Mouse (Mus musculus): ENCODE data around the gene Hip1r. TPM values are rescaled to one million over a fixed set of nuclear protein-coding genes. Genes with fewer than 3 reads are reported as not detected.

Hip1r gene
- total RNA-seq, 2 experiments from 2014 or later, result 16.9 to 39.3 TPM

DNA sequence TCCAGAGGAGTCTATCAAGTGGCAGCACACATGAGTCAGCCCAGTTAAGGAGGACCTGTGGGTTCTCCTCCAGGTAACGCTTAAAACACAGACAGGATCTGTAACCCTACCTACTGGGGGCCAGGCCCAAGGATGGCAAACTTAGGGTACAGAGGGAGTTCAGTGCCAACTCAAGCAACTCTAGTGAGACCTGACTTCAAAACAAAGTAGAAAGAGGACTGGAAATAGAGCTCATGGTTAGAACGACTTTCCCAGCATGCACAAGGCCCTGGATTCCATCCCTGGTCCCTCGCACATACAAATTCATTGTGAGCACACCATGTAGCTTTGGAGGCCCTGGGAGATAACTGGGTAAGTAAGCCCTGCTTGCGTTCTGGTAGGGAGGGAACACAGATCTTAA, 2.9 kb upstream of the Hip1r start:
- no peak for ATAC-seq (replicated peaks; ENCODE audit: poor library complexity, severe bottlenecking)

DNA sequence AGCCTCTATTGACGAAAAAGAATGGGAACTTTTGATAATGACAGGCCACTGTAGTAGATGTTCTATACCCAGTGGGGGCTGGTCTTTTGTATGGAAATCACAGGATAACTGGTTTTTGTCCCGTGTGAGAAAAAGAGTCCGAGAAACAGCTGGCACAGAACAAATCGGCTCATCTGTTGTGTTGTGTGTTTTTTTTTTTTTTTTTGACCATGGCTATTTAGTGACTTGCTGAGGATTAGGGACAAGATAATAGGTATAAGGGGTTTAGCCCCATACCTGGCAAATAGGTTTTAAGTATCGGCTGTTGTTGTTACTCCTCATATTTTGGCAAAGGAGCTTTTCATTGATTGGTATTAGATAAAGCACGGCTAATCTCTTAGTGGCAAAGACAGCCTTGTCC, 975 bp upstream of the Hip1r start:
- no peak for ATAC-seq (replicated peaks; ENCODE audit: poor library complexity, severe bottlenecking)

DNA sequence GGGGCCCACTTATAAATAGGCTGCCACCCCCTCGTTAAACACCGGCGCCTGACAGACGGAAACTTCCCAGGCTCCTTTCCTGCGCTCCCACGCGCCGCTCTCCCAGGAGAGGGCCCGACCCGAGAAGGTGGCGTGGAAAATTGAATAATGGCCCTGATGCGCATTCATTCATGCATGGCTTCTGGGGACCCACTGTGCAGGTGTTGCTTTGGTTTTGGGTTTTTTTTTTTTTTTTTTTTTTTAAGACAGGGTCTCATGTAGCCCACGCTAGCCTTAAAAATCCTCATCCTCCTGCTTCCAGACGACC, 704 bp downstream of the Hip1r start:
- no peak for ATAC-seq (replicated peaks; ENCODE audit: poor library complexity, severe bottlenecking)

- ATAC-seq (replicated peaks; ENCODE audit: poor library complexity, severe bottlenecking), result peak; percentile 69
Measured at GRCm38 (mm10) chr5:123974616-123975111, 1.2 kb downstream of the Hip1r start.

DNA sequence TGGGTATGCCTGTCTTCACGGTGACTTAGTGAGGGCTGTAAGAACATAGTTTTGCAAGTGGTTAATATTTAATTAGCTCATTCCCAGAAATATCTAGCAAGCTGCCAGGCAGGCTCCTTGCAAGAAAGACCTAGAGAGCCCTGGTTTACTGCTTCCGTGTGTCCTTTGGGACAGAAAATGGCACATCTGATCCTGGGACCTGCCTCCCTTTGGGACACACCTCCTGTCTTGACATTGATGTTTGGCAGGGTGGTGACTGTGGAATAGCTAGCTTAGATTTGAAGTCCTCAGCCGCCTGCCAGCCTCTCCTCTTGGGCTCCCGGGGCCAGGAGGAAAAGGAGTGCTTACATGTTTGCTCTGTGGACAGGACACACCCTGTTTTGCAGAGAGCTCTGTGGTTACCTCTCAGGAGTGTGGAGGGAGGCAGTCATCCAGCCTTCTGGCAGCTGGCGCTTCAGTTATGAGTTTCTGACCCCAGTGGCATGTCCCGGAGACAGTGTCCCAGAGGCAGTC, 2.3 kb downstream of the Hip1r start:
- no peak for ATAC-seq (replicated peaks; ENCODE audit: poor library complexity, severe bottlenecking)

GRCm38 (mm10) chr5:123977231-123977630, 3.8 kb downstream of the Hip1r start:
- ATAC-seq (replicated peaks; ENCODE audit: poor library complexity, severe bottlenecking), result no peak

GRCm38 (mm10) chr5:123978131-123978530, 4.7 kb downstream of the Hip1r start:
- ATAC-seq (replicated peaks; ENCODE audit: poor library complexity, severe bottlenecking), result no peak

DNA sequence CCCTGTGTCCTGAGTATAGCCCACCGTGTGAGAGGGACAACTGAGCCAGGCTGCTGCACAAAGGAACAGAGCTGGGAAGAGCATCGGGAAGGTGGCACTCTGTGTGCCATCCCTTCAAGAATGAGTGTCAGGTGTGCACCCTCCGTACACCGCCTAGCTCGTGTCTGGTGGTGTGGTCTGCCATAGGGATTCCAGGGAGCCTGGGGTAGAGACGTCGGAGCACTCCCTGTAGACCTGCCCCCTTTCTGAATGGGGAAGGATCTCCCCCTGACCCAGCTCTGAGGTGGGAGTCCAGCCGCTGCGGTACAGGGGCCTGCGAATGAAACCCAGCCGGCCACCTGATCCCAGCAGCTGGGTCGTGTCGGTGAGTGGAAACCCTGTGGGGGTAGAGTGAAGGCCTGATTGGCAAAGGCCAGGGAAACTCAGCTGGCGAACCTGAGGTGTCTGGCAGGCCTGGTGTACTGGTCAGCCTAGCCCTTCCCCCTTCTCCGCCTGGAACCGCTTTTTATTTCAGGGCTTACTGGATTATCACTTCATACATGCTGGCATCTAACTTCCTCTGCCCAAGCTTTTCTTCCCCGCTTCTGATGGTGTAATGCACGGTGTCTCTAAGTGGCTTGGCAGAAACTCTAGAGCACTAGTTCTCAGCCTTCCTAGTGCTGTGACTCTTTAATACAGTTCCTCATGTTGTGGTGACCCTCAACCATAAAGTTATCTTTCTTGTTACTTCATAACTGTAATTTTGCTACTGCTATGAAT, 6.0 kb downstream of the Hip1r start:
- peak; percentile 59 for ATAC-seq (replicated peaks; ENCODE audit: poor library complexity, severe bottlenecking)

- ATAC-seq (replicated peaks; ENCODE audit: poor library complexity, severe bottlenecking), result no peak
Measured at GRCm38 (mm10) chr5:123979980-123980369, 6.5 kb downstream of the Hip1r start.

- peak; percentile 32; the same call in 1 of the 2 replicates for ATAC-seq (replicated peaks; ENCODE audit: poor library complexity, severe bottlenecking)
Measured at GRCm38 (mm10) chr5:123980521-123981249, 7.3 kb downstream of the Hip1r start.

GRCm38 (mm10) chr5:123981250-123981554, 7.8 kb downstream of the Hip1r start:
- ATAC-seq (replicated peaks; ENCODE audit: poor library complexity, severe bottlenecking), result no peak; the same call in 1 of the 2 replicates

DNA sequence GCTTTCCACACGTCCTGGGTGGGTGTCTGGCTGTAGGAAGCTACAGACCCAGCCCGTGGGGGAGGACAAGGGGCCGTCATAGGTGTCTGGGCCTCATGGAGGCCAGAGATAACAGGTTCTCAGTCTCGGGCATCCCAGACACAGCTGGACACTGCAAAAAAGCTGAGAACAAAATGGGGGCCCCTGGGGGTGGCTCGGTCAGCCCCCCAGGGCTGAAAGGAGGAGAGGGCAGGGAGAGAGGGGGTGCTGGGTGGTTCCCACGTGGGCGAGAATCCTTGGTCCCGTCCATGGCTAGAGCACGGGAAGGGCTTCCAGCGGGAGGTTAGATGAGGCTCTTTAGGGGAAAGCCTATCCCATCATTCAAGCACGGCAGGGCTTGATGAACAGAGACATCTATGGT, 9.4 kb downstream of the Hip1r start:
- no peak for ATAC-seq (replicated peaks; ENCODE audit: poor library complexity, severe bottlenecking)

DNA sequence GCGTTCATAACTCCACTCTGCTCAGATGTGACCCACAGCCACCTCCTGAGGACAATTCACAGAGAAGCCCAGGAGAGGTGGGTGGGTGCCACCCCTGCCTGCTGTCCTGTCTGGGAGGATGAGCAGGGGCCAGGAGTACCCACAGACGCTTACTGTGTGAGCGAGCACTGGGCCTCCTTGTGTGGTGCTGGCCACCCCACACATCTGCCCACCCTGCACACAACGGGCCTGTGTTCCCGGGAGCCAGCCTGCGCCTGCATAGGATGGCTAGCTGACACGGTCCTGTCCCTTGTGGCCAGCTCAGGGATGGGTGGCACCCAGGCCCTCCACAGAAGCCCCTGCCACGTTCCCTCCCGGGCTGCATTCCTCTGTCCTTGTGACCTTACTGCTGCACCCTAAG, 12.0 kb downstream of the Hip1r start:
- ATAC-seq (replicated peaks; ENCODE audit: poor library complexity, severe bottlenecking), result no peak

DNA sequence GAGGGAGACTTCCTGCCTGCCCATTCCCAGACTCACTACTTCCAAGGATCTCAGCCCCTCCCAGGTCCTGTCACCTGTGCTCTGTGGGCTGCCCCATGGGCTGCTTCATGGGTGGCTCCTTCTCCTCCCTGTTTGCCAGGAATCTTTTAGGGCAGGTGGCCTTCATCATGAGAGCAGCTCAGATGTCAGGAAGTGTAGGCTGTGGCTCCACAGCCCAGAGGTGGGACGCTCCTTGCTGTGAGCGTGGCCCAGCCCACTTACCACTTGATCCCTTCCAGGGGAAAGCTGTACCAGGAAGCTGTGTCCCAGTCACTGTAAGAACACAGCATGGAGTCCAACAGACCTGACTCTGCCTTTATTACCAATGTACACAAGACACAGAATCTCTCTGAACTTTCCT, 13.5 kb downstream of the Hip1r start:
- ATAC-seq (replicated peaks; ENCODE audit: poor library complexity, severe bottlenecking), result no peak

GRCm38 (mm10) chr5:123987511-123987910, 14.1 kb downstream of the Hip1r start:
- no peak for ATAC-seq (replicated peaks; ENCODE audit: poor library complexity, severe bottlenecking)

- no peak for ATAC-seq (replicated peaks; ENCODE audit: poor library complexity, severe bottlenecking)
Measured at GRCm38 (mm10) chr5:123989941-123990885, 16.8 kb downstream of the Hip1r start.

DNA sequence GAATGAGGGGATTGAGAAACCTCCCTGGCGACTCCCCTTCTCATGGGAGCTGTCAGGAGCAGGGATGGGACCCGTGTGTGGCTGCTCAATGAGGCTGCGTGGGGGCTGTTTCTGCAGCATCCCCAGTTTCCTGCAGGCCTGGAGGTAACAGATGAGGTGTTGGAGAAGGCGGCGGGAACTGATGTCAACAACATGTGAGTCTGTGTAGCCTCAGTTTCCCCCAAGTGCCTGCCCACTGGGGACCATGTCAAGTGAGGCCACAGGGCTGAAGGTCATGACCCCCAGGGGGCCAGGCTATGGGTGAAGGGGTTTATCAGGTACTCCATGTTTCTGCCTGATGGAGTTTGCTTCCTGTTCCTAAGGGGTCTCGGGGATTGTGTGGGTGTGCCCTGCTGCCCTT, 17.9 kb downstream of the Hip1r start:
- ATAC-seq (replicated peaks; ENCODE audit: poor library complexity, severe bottlenecking), result no peak

DNA sequence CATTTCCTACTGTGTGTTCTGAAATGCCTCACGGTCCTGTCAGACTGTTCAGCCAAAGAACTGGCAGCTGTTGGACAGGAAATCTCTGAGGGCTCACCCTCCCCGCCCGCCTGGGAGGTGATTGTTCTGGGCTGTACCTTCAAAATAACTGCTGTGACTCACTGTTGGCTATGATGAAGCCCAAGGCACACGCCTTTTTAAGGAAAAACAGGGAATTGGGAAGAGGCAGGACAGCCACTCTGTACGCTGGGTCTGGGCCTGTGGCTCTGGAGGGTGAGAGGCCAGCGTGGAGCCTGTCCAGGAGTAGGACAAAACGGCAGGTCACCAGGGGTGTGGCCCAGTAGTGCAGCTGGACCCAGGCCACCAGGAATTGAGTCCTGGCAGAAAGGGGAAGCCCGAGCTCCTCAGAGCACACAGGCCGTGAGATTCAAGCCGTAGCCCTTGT, 18.8 kb downstream of the Hip1r start:
- peak; percentile 84 for ATAC-seq (replicated peaks; ENCODE audit: poor library complexity, severe bottlenecking)

DNA sequence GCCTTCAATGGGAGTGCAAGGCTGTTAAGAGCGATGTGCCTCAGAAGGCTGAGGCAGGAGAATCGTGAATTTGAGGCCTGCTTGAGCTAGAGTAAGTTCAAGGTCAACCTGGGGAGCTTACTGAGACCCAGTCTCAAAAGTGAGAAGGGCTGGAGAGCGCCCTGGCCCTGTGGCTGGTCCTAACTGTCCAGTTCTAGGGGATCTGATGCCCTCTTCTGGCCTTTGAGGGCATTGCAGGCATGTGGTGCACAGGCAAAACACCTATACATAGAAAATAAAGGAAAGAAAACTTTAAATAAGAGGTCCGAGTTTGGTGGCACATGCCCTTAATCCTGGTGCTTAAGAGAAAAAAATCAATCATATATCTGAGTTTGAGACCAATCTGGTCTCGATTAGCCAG, 19.4 kb downstream of the Hip1r start:
- peak; percentile 63; the same call in 1 of the 2 replicates for ATAC-seq (replicated peaks; ENCODE audit: poor library complexity, severe bottlenecking)

GRCm38 (mm10) chr5:123993263-123994036, 20.0 kb downstream of the Hip1r start:
- ATAC-seq (replicated peaks; ENCODE audit: poor library complexity, severe bottlenecking), result no peak
